Mouse (Mus musculus) intestine, embryonic 14.5 days (tissue): ENCODE measurements around the gene Stxbp6. TPM values are rescaled to one million over a fixed set of nuclear protein-coding genes. Genes with fewer than 3 reads are reported as not detected.
"Not testable (repeated sequence)": the region's sequence is repeated elsewhere in the genome, so short reads cannot be mapped to it uniquely, and the experiment has no call there.

Experiments
- ATAC-seq: fragments of 200-750 bp; cut with Nextera tagmentation; replicated peaks from 2 replicates; pipeline ENCODE4 v1.8.0; 2017; ENCODE audit warnings: low read depth, moderate number of reproducible peaks, moderate TSS enrichment, moderate library complexity; ENCODE audit not compliant: low FRiP score, low TSS enrichment
- DNase-seq: peaks from one replicate; pipeline ENCODE4 v3.0.0-alpha.2; 2018; ENCODE audit warnings: low spot score
- H3K27ac ChIP-seq: fragments of 300-500 bp; sonication (generic); 2 replicates; pipeline ENCODE4 v1.5.1; 2014; ENCODE audit warnings: low read depth, mild to moderate bottlenecking, control low read depth
- H3K27me3 ChIP-seq: fragments of 300-500 bp; sonication (generic); replicated peaks from 2 replicates; pipeline ENCODE4 v1.6.1; 2014; ENCODE audit warnings: low read length, control low read depth; ENCODE audit not compliant: control insufficient read depth, insufficient read depth
- H3K36me3 ChIP-seq: fragments of 300-500 bp; sonication (generic); 2 replicates; pipeline ENCODE4 v1.6.1; 2014; ENCODE audit warnings: low read length, control low read depth; ENCODE audit not compliant: control insufficient read depth, insufficient read depth
- H3K4me1 ChIP-seq: fragments of 300-500 bp; sonication (generic); replicated peaks from 2 replicates; pipeline ENCODE4 v1.6.1; 2014; ENCODE audit warnings: low read length, control low read depth, mixed read lengths; ENCODE audit not compliant: control insufficient read depth, insufficient read depth
- H3K4me2 ChIP-seq: fragments of 300-500 bp; sonication (generic); 2 replicates; pipeline ENCODE4 v1.6.1; 2014; ENCODE audit warnings: low read length
- H3K4me3 ChIP-seq: fragments of 300-500 bp; sonication (generic); 2 replicates; pipeline ENCODE4 v1.5.1; 2014; ENCODE audit warnings: low read depth, low read length, control low read depth, mixed read lengths
- H3K9ac ChIP-seq: fragments of 300-500 bp; sonication (generic); 2 replicates; pipeline ENCODE4 v1.6.1; 2014; ENCODE audit warnings: mild to moderate bottlenecking, low read length
- H3K9me3 ChIP-seq: fragments of 300-500 bp; sonication (generic); 2 replicates; pipeline ENCODE4 v1.6.1; 2016; ENCODE audit warnings: low read length, control low read depth; ENCODE audit not compliant: control insufficient read depth
- WGBS: fragments of 180-500 bp; shearing (Covaris S2); extraction: QIAGEN DNeasy Blood & Tissue Kit; methylation state at CpG from one replicate; pipeline ENCODE4 v1.1.7; 2014; 5-methylcytosine and 5-hydroxymethylcytosine counted together
- polyA plus RNA-seq: library from polyadenylated mRNA; unstranded; fragments of >200 nt; fragmentation: Nextera tagmentation; extraction: Ambion mirVana; gene quantifications from 2 replicates; pipeline ENCODE4 v1.2.1, GENCODE M21; 2014

Gene Stxbp6
- polyA plus RNA-seq: 12.9 and 16.6 TPM in 2 replicates

DNA sequence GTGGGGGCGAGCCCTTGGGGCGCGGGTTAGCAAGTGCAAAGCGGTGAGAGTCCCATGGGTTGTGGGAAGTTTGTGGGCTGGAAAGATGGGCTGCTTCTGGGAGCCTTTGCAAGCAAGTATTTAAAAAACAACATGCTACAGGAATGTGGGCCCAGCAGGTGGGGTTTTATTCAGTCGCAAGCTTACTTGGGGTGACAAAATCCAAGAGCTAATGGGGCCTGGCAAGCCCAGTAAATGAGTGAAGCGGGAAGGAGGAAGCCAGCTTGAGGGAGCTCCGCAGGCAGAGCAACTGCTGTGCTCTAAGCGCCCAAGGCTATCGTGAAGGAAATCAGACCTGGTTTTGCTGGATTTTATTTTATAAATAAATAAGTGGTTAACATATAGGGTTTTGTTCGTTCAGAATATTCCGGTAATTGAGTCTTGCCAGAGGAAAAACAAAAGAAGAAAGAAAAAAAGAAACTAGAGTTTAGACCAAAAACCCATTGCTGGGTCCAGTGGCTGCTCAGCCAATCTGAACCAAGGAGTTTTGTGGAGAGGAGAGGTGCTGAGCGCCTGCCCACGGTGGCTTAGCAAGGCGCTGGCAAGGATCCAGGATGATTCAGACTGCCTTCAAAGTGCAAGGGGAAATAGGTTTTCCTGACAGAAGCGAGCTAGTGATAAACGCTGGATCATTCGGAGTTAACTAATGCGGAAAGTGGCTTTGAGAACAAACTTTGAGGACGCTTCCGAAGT, at the start of gene Stxbp6:
Gene Stxbp6, minus strand, starts transcription at position 99 of the 732 bp plus-strand sequence.
- Histone ChIP-seq H3K27me3 (no peaks in the 10 kb centered on the region), H3K27ac (peak within 1 kb of the TSS; percentile 77), H3K36me3 (no peaks in the 10 kb centered on the region), H3K4me3 (peak within 1 kb of the TSS; percentile 72), H3K4me2 (peak within 1 kb of the TSS; percentile 93), H3K4me1 (no peaks in the 10 kb centered on the region; the same call in 1 of the 2 replicates), H3K9ac (peak within 1 kb of the TSS; percentile 80), H3K9me3 (no peaks in the 10 kb centered on the region)
- WGBS: 2% methylated on average over 20 of the region's 20 CpGs
- DNase-seq (peak; percentile 85), ATAC-seq (peak; percentile 38)

- H3K4me1 ChIP-seq, DNase-seq, H3K36me3 ChIP-seq, H3K4me3 ChIP-seq, H3K27me3 ChIP-seq, H3K4me2 ChIP-seq, ATAC-seq, H3K27ac ChIP-seq, H3K9ac ChIP-seq, H3K9me3 ChIP-seq: not testable (repeated sequence)
- WGBS: 51% methylated on average over 2 of the region's 2 CpGs
These were observed 28.4 kb upstream of the Stxbp6 start for GRCm38 (mm10) chr12:45102954-45103353.

GRCm38 (mm10) chr12:45093732-45094131, 19.2 kb upstream of the Stxbp6 start:
- no peak for ATAC-seq
- Histone ChIP-seq H3K9ac (no peak overlapping the region), H3K27ac (no peak overlapping the region), H3K4me1 (no peaks in the 10 kb centered on the region), H3K9me3 (no peaks in the 10 kb centered on the region), H3K4me3 (no peak overlapping the region), H3K27me3 (no peaks in the 10 kb centered on the region), H3K4me2 (no peak overlapping the region), H3K36me3 (no peaks in the 10 kb centered on the region)
- 51% methylated on average over 2 of the region's 2 CpGs for WGBS
- no peak for DNase-seq

- Histone ChIP-seq H3K9me3 (no peaks in the 10 kb centered on the region), H3K27ac (no peak overlapping the region), H3K36me3 (no peaks in the 10 kb centered on the region), H3K4me3 (no peak overlapping the region), H3K27me3 (no peaks in the 10 kb centered on the region), H3K4me1 (no peaks in the 10 kb centered on the region), H3K4me2 (no peak overlapping the region), H3K9ac (no peak overlapping the region)
- ATAC-seq (no peak), DNase-seq (no peak)
- WGBS: 56% methylated on average over 3 of the region's 3 CpGs
These were observed 17.9 kb upstream of the Stxbp6 start for GRCm38 (mm10) chr12:45092444-45092843.

DNA sequence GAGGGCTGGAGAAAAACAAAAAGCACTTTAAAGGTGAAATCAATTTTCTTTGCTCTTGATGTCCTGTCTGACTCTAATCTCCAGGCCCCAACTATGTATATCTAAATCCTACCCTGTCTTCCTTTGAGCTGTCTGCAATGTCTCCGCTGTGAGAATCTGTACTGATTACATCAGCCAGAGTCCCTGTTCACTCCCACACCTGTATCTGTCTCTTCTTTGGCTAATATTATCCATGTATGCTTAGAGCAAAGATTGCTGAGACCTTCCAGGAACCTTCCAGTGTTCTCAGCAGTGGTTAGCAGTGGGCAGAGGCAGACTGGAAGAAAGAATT, 8.6 kb upstream of the Stxbp6 start:
- Histone ChIP-seq H3K9me3 (no peaks in the 10 kb centered on the region), H3K9ac (no peak overlapping the region), H3K27me3 (no peaks in the 10 kb centered on the region), H3K4me2 (no peak overlapping the region), H3K27ac (no peak overlapping the region), H3K4me1 (no peaks in the 10 kb centered on the region), H3K36me3 (no peaks in the 10 kb centered on the region), H3K4me3 (no peak overlapping the region)
- 26% methylated on average over 1 of the region's 1 CpGs for WGBS
- DNase-seq: no peak
- no peak for ATAC-seq

DNA sequence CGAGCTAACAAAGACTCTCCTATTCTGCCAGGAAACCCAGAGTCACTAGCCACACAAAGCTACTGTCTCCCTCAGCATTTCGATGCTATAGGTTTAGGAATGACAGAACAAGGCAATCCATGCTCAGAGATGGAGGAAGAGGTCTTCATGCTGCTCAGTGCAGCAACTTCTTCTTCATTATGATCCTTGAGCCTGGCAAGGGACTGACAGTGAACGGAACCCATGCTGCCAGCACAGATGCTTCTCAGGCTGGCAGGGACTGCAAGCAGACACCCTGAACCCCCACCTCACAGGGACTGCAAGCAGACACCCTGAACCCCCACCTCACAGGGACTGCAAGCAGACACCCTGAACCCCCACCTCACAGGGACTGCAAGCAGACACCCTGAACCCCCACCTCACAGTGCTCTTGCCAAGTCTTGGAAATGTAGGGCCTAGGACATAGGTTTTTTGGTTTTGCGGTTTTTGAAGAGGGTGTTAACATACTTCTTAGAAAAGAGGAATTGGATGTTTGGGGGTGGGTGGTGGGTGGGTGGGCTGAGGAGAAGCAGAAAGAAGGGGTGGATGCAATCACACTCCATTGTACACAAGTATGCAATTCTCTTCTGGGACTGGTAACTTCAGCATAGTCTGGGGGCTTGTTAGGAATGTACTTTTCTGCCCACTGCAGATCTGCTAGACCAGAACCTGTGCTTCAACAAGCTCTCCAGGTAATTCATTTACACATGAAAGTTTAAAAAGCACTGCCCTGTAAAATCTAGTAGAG, 8.1 kb upstream of the Stxbp6 start:
- no peaks in the 10 kb centered on the region for H3K36me3 ChIP-seq
- DNase-seq (no peak), ATAC-seq (no peak)
- H3K27me3 ChIP-seq: no peaks in the 10 kb centered on the region
- no peaks in the 10 kb centered on the region for H3K4me1 ChIP-seq
- no peak overlapping the region for H3K4me3 ChIP-seq
- no peak overlapping the region for H3K27ac ChIP-seq
- no peak overlapping the region for H3K9ac ChIP-seq
- 70% methylated on average over 4 of the region's 4 CpGs for WGBS
- H3K9me3 ChIP-seq: no peaks in the 10 kb centered on the region
- no peak overlapping the region for H3K4me2 ChIP-seq

GRCm38 (mm10) chr12:45081617-45082016, 7.1 kb upstream of the Stxbp6 start:
- Histone ChIP-seq H3K27ac (no peak overlapping the region), H3K4me1 (no peaks in the 10 kb centered on the region), H3K4me2 (no peak overlapping the region), H3K9ac (no peak overlapping the region), H3K27me3 (no peaks in the 10 kb centered on the region), H3K9me3 (no peaks in the 10 kb centered on the region), H3K4me3 (no peak overlapping the region), H3K36me3 (no peaks in the 10 kb centered on the region)
- ATAC-seq (no peak), DNase-seq (no peak)
- 45% methylated on average over 1 of the region's 1 CpGs for WGBS

GRCm38 (mm10) chr12:45080753-45081122, 6.2 kb upstream of the Stxbp6 start:
- no peaks in the 10 kb centered on the region for H3K9me3 ChIP-seq
- H3K27me3 ChIP-seq: no peaks in the 10 kb centered on the region
- ATAC-seq: peak; percentile 76
- no peak overlapping the region for H3K4me3 ChIP-seq
- H3K36me3 ChIP-seq: no peaks in the 10 kb centered on the region
- H3K9ac ChIP-seq: no peak overlapping the region
- WGBS: 20% methylated on average over 5 of the region's 5 CpGs
- no peaks in the 10 kb centered on the region; the same call in 1 of the 2 replicates for H3K4me1 ChIP-seq
- H3K27ac ChIP-seq: peak overlapping the region; percentile 24; the same call in 1 of the 2 replicates
- no peak for DNase-seq
- H3K4me2 ChIP-seq: no peak overlapping the region
